Mouse (Mus musculus): ENCODE results near the gene Snx13.

DNA sequence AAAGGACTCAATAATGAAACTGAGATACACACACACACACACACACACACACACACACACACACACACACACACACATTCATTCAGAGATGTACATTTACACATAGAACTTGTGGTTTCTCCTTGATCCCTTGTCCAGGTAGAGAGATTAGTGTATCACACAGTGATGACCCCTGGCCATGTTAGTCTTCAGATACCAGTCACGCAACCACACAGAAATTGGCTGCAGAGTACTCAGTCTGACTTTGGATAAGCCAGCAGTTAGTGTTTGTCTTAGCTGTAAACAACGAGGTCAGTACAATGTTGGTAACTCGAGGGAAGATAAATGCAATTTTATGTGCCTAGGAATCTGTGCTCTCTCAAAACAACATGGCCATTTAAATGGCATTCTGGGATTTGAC lies 129.6 kb downstream of the Snx13 start:
- TF ChIP-seq ZNF384 (IDR thresholded peaks at IDR 0.05; ENCODE audit: low read depth, low read length) (no peak), HCFC1 (IDR thresholded peaks at IDR 0.05; ENCODE audit: borderline replicate concordance, insufficient read depth, low read length) (no peak)
